Mouse (Mus musculus): ENCODE results near the gene Tcfl5. TPM values are rescaled to one million over a fixed set of nuclear protein-coding genes. Genes with fewer than 3 reads are reported as not detected.

Gene Tcfl5
- total and polyA plus RNA-seq, 3 experiments = not detected

DNA sequence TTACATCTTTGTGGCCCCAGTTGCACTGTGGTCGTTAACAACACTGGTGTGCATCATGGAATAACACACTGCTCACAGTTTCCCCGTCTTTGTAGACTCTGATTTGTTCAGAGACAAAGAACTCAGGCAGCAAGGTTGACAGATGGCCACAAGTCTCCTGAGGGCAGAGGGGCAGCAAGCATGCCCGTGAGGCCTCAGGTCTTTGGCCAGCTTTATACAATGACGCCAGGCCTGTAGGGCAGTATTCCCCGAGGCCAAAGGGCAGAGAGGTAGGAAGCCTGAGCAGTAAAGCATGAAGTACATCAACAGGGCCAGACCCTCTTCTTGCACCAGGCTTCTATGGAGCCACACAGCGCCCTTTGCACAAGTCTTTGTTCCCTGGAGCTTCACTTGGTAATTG is 12.6 kb upstream of the Tcfl5 start:
- Histone ChIP-seq H3K79me2 (replicated peaks; ENCODE audit: control insufficient read depth, extremely low read depth, insufficient read depth, poor library complexity, severe bottlenecking) (no peaks in the 10 kb centered on the region), H3K9ac (ENCODE audit: insufficient read depth, low read depth) (no peak overlapping the region), H3K4me2 (ENCODE audit: insufficient read depth, low read depth, poor library complexity, severe bottlenecking) (no peak overlapping the region), H3K4me1 (ENCODE audit: control insufficient read depth in 1 of 2, insufficient read depth in 2 of 2) (peaks cover 0 to 3% of the 10 kb centered on the region in 2 experiments; a peak in 1 of 4 replicates), H3K4me3 (replicated peaks in 1 of 3; ENCODE audit: low read depth in 2 of 3, low read length in 2 of 3, poor library complexity in 1 of 3) (no peak overlapping the region), H3K36me3 (replicated peaks in 1 of 2; ENCODE audit: control insufficient read depth in 1 of 2, insufficient read depth in 1 of 2, low read length in 1 of 2) (peaks cover 2 to 16% of the 10 kb centered on the region in 2 experiments), H3K9me3 (replicated peaks; ENCODE audit: low read length) (no peaks in the 10 kb centered on the region), H3K27me3 (replicated peaks) (peaks cover 2% of the 10 kb centered on the region), H3K27ac (ENCODE audit: insufficient read depth, low read depth) (no peak overlapping the region)
- in situ Hi-C loops (cut with MboI; ENCODE audit: low pct_ligation_motif_present, low pct_unique_long_range_greater_than_20kb, low sequenced_read_pairs) (no loop called here), dilution Hi-C loops (cut with MboI; ENCODE audit: extremely low pct_ligation_motif_present, extremely low pct_unique_long_range_greater_than_20kb, low sequenced_read_pairs) (no loop called here)
- TF ChIP-seq POLR2A (IDR thresholded peaks at IDR 0.05; ENCODE audit: low read depth, low read length) (no peak), MYC (IDR thresholded peaks at IDR 0.05; ENCODE audit: low read depth, low read length) (no peak)
- DNase-seq (ENCODE audit: extremely low read depth) = no peak

DNA sequence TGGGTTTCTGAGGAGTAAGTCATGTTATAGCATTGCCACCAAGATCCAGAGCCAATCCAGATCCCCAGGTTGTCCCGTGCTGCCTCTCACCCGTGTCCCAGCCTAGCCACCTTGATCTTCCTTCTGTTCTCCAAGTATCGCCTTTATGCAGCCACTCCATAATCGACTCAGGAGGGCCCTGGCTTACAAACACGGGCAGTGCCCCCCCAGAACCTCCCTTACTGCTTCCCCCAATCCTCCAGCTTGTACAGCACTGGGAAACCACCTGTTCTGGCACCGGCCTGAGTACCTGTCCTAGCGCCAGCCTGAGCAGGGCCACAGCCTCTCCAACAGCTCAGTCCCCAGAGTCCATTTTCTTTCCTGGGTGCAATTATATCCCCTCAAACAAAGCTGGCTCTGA is 12.2 kb upstream of the Tcfl5 start:
- no peaks in the 10 kb centered on the region for H3K79me2 ChIP-seq (replicated peaks; ENCODE audit: control insufficient read depth, extremely low read depth, insufficient read depth, poor library complexity, severe bottlenecking)
- peaks cover 0 to 12% of the 10 kb centered on the region in 2 experiments for H3K36me3 ChIP-seq (replicated peaks in 1 of 2; ENCODE audit: control insufficient read depth in 1 of 2, insufficient read depth in 1 of 2, low read length in 1 of 2)
- no peak overlapping the region for H3K4me3 ChIP-seq (replicated peaks in 1 of 3; ENCODE audit: low read depth in 2 of 3, low read length in 2 of 3, poor library complexity in 1 of 3)
- H3K9me3 ChIP-seq (replicated peaks; ENCODE audit: low read length) = no peaks in the 10 kb centered on the region
- H3K4me1 ChIP-seq (ENCODE audit: control insufficient read depth in 1 of 2, insufficient read depth in 2 of 2) = peaks cover 0 to 3% of the 10 kb centered on the region in 2 experiments; a peak in 1 of 4 replicates
- no peak for DNase-seq (ENCODE audit: extremely low read depth)
- dilution Hi-C loops (cut with MboI; ENCODE audit: extremely low pct_ligation_motif_present, extremely low pct_unique_long_range_greater_than_20kb, low sequenced_read_pairs) = no loop called here
- H3K4me2 ChIP-seq (ENCODE audit: insufficient read depth, low read depth, poor library complexity, severe bottlenecking) = no peak overlapping the region
- H3K9ac ChIP-seq (ENCODE audit: insufficient read depth, low read depth) = no peak overlapping the region
- TF ChIP-seq CHD1 (IDR thresholded peaks at IDR 0.05; ENCODE audit: low read depth, low read length) = no peak
- no peak for TF ChIP-seq MEF2A (IDR thresholded peaks at IDR 0.05; ENCODE audit: borderline replicate concordance, low read depth, low read length)
- TF ChIP-seq NELFE (IDR thresholded peaks at IDR 0.05; ENCODE audit: low read depth, low read length) = no peak
- TF ChIP-seq IRF4 (IDR thresholded peaks at IDR 0.05; ENCODE audit: low read depth, low read length) = no peak
- TF ChIP-seq ELF1 (IDR thresholded peaks at IDR 0.05; ENCODE audit: low read depth, low read length) = no peak
- no peak for TF ChIP-seq USF2 (conservative IDR thresholded peaks at IDR 0.05; ENCODE audit: low read depth, low read length)
- TF ChIP-seq E2F4 (IDR thresholded peaks at IDR 0.05; ENCODE audit: insufficient replicate concordance, low read depth, low read length) = no peak
- TF ChIP-seq PAX5 (IDR thresholded peaks at IDR 0.05; ENCODE audit: low read length) = no peak
- no peak for TF ChIP-seq SMC3 (IDR thresholded peaks at IDR 0.05; ENCODE audit: low read depth, low read length)
- TF ChIP-seq ZC3H11A (IDR thresholded peaks at IDR 0.05; ENCODE audit: low read depth, low read length) = no peak
- TF ChIP-seq CTCF (conservative IDR thresholded peaks at IDR 0.05 in 1 of 2, IDR thresholded peaks at IDR 0.05 in 1 of 2; ENCODE audit: low read depth in 2 of 2, low read length in 2 of 2) = no peak
- H3K27ac ChIP-seq (ENCODE audit: insufficient read depth, low read depth) = no peak overlapping the region
- in situ Hi-C loops (cut with MboI; ENCODE audit: low pct_ligation_motif_present, low pct_unique_long_range_greater_than_20kb, low sequenced_read_pairs) = no loop called here
- H3K27me3 ChIP-seq (replicated peaks) = peaks cover 2% of the 10 kb centered on the region

DNA sequence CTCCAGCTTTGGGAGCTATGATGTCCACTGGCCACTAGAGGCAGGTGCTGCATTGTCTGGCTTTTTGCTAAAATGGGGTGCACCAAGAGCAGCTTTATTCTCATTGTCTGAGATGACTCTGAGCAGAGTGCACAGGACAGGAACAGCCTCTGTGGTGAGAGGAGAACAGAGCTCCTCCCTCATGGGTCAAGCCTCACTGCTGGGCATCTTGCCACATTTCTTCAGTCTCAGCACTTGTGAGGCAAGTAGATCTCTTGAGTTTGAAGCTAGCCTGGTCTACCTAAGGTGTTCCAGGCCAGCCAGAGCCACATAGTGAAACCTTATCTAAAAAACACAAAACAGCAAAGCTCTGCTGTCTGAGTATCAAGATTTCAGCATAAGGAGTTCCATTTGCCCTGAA is 4.3 kb upstream of the Tcfl5 start:
- no peak for DNase-seq (ENCODE audit: extremely low read depth)
- peak in 1 of 2 experiments; percentile 34; a peak in 1 of 4 replicates for TF ChIP-seq CTCF (conservative IDR thresholded peaks at IDR 0.05 in 1 of 2, IDR thresholded peaks at IDR 0.05 in 1 of 2; ENCODE audit: low read depth in 2 of 2, low read length in 2 of 2)
- TF ChIP-seq JUN (IDR thresholded peaks at IDR 0.05; ENCODE audit: insufficient read depth, low read depth, low read length) = no peak
- TF ChIP-seq ZNF384 (IDR thresholded peaks at IDR 0.05; ENCODE audit: low read depth, low read length) = no peak
- H3K27ac ChIP-seq (ENCODE audit: insufficient read depth, low read depth) = no peak overlapping the region
- dilution Hi-C loops (cut with MboI; ENCODE audit: extremely low pct_ligation_motif_present, extremely low pct_unique_long_range_greater_than_20kb, low sequenced_read_pairs) (no loop called here), in situ Hi-C loops (cut with MboI; ENCODE audit: low pct_ligation_motif_present, low pct_unique_long_range_greater_than_20kb, low sequenced_read_pairs) (no loop called here)
- no peak overlapping the region for H3K9ac ChIP-seq (ENCODE audit: insufficient read depth, low read depth)
- H3K27me3 ChIP-seq (replicated peaks) = peaks cover 18% of the 10 kb centered on the region
- peaks cover 25% of the 10 kb centered on the region for H3K9me3 ChIP-seq (replicated peaks; ENCODE audit: low read length)
- H3K36me3 ChIP-seq (replicated peaks in 1 of 2; ENCODE audit: control insufficient read depth in 1 of 2, insufficient read depth in 1 of 2, low read length in 1 of 2) = no peaks in the 10 kb centered on the region
- no peaks in the 10 kb centered on the region for H3K79me2 ChIP-seq (replicated peaks; ENCODE audit: control insufficient read depth, extremely low read depth, insufficient read depth, poor library complexity, severe bottlenecking)
- no peak overlapping the region for H3K4me3 ChIP-seq (replicated peaks in 1 of 3; ENCODE audit: low read depth in 2 of 3, low read length in 2 of 3, poor library complexity in 1 of 3)
- H3K4me2 ChIP-seq (ENCODE audit: insufficient read depth, low read depth, poor library complexity, severe bottlenecking) = no peak overlapping the region
- H3K4me1 ChIP-seq (ENCODE audit: control insufficient read depth in 1 of 2, insufficient read depth in 2 of 2) = no peaks in the 10 kb centered on the region

All from CH12.LX (cell line).